Mouse (Mus musculus) macrophage (primary cell): ENCODE data around the gene Nxpe4. TPM values are rescaled to one million over a fixed set of nuclear protein-coding genes. Genes with fewer than 3 reads are reported as not detected.

Experiments
- H3K27ac ChIP-seq: fragments of 350-480 bp; formaldehyde crosslinking; 2 replicates; pipeline ENCODE4 v1.9.0; 2021
- H3K36me3 ChIP-seq: fragments of 350-480 bp; formaldehyde crosslinking; 2 replicates; pipeline ENCODE4 v1.9.0; 2021; ENCODE audit errors: inconsistent target
- H3K4me3 ChIP-seq: fragments of 350-480 bp; formaldehyde crosslinking; 2 replicates; pipeline ENCODE4 v1.9.0; 2021; ENCODE audit errors: inconsistent target
- H3K79me2 ChIP-seq: fragments of 350-480 bp; formaldehyde crosslinking; 2 replicates; pipeline ENCODE4 v1.9.0; 2021; ENCODE audit errors: inconsistent target
- WGBS: methylation state at CpG from one replicate; pipeline ENCODE4 v1.1.7; 2026; ENCODE audit warnings: inconsistent platforms; ENCODE audit not compliant: missing documents; 5-methylcytosine and 5-hydroxymethylcytosine counted together
- polyA plus RNA-seq: library from polyadenylated mRNA; stranded (reverse); fragments of 250-400 nt; gene quantifications from 3 replicates; pipeline ENCODE4 v1.2.4, GENCODE M21; 2018; ENCODE audit warnings: inconsistent platforms

Gene Nxpe4
- polyA plus RNA-seq, 1 experiment from 2014 or later, result 1.6 TPM

DNA sequence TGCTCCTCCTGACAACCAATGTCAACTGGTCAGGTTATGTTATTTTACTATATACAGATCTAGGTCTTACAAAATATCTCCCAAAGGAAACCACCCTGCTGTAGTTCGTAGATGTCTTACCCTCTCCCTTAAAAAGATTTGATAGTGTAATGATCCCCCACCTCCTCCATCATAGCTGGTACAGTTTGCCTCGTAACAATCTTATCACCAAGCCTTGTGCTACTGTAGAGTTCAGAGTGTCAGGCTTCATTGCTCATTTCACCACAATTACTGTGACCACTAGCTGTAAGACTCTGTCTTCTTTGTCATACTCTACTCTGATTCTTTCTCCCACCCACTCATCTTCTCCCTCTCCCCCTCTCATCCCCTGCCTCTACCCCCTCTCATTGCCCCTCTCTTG lies 259.2 kb downstream of the Nxpe4 start:
- peak overlapping the region; percentile 98 for H3K27ac ChIP-seq
- H3K4me3 ChIP-seq, result no peak overlapping the region
- peaks cover 28% of the 10 kb centered on the region; the same call in 1 of the 2 replicates for H3K79me2 ChIP-seq
- H3K36me3 ChIP-seq, result peaks cover 18% of the 10 kb centered on the region; the same call in 1 of the 2 replicates
- WGBS, result 86% methylated on average over 2 of the region's 2 CpGs

DNA sequence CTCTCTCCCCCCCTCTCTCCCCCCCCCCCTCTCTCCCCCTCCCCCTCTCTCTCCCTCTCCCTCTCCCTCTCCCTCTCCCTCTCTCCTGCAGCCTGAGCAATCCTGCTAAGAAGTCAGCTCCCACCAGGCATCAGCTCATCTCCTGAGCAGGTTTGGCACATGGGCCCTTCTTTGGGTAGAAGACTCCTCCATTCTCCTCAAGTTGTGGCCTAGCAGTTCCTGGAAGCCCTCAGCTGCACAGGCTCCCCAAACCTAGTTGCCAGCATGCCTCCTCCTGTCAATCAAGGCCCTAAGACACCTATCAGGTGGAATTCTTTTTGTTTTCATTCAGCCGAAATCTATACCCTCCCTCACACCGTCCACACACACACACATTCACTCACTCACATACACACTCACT lies 259.7 kb downstream of the Nxpe4 start:
- WGBS, result 87% methylated on average over 2 of the region's 2 CpGs
- H3K27ac ChIP-seq, result peak overlapping the region; percentile 98
- peaks cover 28% of the 10 kb centered on the region; the same call in 1 of the 2 replicates for H3K79me2 ChIP-seq
- no peak overlapping the region for H3K4me3 ChIP-seq
- H3K36me3 ChIP-seq, result peaks cover 24% of the 10 kb centered on the region

DNA sequence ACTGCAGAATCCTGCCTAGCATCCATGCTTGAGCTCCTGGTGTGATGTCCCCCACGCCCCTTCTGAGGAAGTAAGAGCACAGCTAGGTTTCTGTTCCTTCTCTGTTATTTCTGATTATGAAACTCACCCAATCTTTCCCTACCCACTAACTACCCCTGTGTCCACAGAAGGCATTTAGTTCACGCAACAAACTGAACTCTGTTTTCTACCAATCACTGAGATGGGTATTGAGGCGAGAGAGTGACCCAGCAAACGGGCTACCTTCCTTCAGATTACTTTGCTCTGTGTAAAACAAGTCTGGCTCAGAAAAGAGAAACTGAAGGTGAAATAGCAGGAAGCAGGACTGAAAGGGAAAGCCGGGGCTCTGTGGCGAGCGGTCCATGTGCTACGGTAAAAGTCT lies 260.6 kb downstream of the Nxpe4 start:
- Histone ChIP-seq H3K36me3 (peaks cover 31% of the 10 kb centered on the region), H3K27ac (peak overlapping the region; percentile 98), H3K4me3 (peak overlapping the region; percentile 50), H3K79me2 (peaks cover 28% of the 10 kb centered on the region; the same call in 1 of the 2 replicates)
- 4% methylated on average over 8 of the region's 8 CpGs for WGBS

DNA sequence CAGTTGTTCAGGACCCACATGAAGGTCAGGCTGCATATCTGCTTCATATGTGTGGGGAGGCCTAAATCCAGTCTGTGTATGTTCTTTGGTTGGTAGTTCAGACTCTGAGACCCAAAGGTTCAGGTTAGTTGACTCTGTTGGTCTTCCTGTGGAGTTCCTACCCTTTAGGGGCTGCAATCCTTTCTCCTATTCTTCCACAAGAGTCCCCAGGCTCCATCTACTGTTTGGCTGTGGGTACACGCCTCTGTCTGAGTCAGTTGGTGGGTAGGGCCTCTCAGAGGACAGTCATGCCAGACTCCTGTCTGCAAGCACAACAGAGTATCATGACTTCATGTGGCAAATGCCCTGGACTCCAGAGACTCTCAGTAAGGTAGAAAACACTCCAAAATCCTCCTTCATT lies 261.4 kb downstream of the Nxpe4 start:
- WGBS, result 15% methylated on average over 1 of the region's 1 CpGs
- peaks cover 40% of the 10 kb centered on the region for H3K36me3 ChIP-seq
- H3K4me3 ChIP-seq, result peak overlapping the region; percentile 50; the same call in 1 of the 2 replicates
- H3K79me2 ChIP-seq, result peaks cover 28% of the 10 kb centered on the region; the same call in 1 of the 2 replicates
- peak overlapping the region; percentile 98 for H3K27ac ChIP-seq

DNA sequence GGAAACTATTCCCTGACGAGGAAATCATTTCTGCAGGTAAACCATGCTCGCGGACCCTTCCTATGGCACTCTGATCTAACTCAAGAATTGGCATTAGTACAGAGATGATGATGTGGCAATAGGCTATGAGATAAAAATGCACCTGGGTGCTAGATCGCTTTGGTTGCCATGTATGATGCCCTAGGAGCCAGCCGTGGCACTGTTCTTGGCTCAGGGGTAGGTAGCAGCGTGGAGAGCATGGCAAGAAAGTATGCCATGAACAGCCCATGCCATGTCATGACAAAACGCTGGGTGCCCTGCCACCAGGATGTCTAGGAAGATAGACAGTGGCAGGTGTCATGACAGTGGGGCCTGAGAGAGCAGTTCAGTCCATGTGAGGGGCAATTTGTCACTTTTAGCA lies 265.4 kb downstream of the Nxpe4 start:
- WGBS, result 96% methylated on average over 7 of the region's 7 CpGs
- no peaks in the 10 kb centered on the region for H3K79me2 ChIP-seq
- no peak overlapping the region for H3K4me3 ChIP-seq
- H3K36me3 ChIP-seq, result peaks cover 61% of the 10 kb centered on the region
- no peak overlapping the region for H3K27ac ChIP-seq

DNA sequence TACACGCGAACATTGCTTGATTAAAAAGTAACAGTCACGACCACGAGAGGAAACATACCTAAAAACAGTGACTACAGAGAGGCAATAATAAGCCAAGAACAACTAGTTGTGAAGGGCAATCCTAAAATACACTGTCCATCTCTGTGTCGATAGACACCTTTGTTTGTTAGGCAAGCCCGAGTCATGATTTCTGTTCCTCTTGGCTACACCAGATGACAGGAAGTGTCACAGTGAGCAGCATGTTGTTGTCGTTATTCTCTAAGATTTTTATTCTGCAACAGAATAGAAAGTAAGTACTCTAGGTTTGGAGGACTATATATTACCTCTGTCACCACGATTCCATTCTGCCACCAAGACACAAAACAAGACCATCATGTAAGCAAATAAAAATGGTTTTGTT lies 270.6 kb downstream of the Nxpe4 start:
- WGBS, result 13% methylated on average over 8 of the region's 8 CpGs
- Histone ChIP-seq H3K79me2 (no peaks in the 10 kb centered on the region), H3K4me3 (no peak overlapping the region), H3K27ac (peak overlapping the region; percentile 15; the same call in 1 of the 2 replicates), H3K36me3 (peaks cover 29% of the 10 kb centered on the region)

DNA sequence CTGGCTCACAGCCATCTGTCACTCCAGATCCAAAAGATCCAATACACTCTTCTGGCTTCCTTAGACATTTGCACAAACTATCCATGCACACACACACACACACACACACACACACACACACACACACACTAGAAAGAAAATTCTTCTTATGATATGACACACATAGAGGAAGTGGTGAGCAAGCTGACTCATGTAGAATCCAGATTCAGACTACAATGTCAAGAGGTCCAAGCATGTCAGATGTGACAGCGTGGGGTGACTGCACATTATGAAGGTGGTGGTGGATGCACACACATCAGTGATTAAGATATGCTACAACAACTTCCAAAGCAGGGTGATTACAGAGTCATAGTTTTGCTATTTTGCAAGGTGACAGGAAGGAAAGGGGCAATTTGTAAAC lies 282.1 kb downstream of the Nxpe4 start:
- H3K79me2 ChIP-seq, result no peaks in the 10 kb centered on the region
- H3K4me3 ChIP-seq, result no peak overlapping the region
- 0% methylated on average over 1 of the region's 1 CpGs for WGBS
- H3K27ac ChIP-seq, result 0 out of 2 replicates have a peak overlapping the region, but pooled peaks have one; percentile 7
- H3K36me3 ChIP-seq, result no peaks in the 10 kb centered on the region

DNA sequence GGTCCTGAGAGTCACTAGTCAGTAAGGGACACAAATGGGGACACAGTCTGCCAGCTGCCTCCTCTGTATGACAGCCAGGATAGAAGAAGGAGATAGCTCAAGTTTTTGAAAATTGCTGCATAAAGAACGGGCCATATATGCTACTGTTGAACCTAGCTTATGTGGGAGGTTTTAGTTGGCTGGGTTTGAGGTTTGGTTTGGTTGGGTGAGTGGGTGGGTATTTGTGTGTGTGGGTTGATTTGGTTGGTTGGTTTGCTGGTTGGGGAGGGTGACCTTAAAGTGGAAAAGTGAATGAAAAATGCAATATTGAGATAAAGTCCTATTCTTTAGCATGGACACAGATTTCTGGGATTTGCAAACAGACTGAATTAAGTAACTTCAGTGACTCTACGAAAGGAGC lies 283.0 kb downstream of the Nxpe4 start:
- no peaks in the 10 kb centered on the region for H3K36me3 ChIP-seq
- no peaks in the 10 kb centered on the region for H3K79me2 ChIP-seq
- no peak overlapping the region for H3K4me3 ChIP-seq
- H3K27ac ChIP-seq, result 0 out of 2 replicates have a peak overlapping the region, but pooled peaks have one; percentile 7
- WGBS, result 92% methylated on average over 2 of the region's 2 CpGs

DNA sequence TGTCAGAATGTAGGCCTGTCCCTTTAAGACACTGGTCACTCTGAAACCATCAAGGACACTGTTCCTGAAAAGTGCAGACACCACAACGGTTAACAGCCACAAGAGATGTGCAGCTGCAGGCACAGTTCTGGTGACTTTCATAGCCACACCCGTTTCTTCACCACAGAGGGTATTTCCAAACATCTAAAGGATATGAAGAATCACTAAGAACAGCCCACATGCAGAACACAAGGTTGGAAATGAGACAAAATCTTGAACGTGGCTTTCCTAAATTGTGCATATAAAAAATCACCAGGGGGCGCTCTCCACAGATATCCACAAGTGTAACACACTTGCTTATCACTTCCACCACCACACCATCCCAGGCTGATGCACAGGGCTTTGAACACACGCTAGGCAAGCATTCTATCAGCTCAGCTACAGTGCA lies 286.0 kb downstream of the Nxpe4 start:
- Histone ChIP-seq H3K79me2 (no peaks in the 10 kb centered on the region), H3K4me3 (no peak overlapping the region), H3K36me3 (no peaks in the 10 kb centered on the region), H3K27ac (no peak overlapping the region)
- WGBS, result 4% methylated on average over 5 of the region's 5 CpGs

Other genes starting within 250 kb of the Nxpe4 start
- not detected in 3 replicates for gene Nxpe2, start 191.4 kb downstream of the Nxpe4 start, polyA plus RNA-seq